Mouse (Mus musculus) small intestine, adult 2 months (tissue): ENCODE data around the gene Mrgbp. TPM values are rescaled to one million over a fixed set of nuclear protein-coding genes. Genes with fewer than 3 reads are reported as not detected.

Experiments used
- H3K27ac ChIP-seq: fragments of 200-500 bp; 2 replicates; pipeline ENCODE4 v1.5.1; 2012; ENCODE audit warnings: low read depth, low read length, control low read depth, inconsistent platforms; ENCODE audit not compliant: insufficient read depth
- H3K27me3 ChIP-seq: fragments of 200-500 bp; 2 replicates; pipeline ENCODE4 v1.6.1; 2012; ENCODE audit warnings: mild to moderate bottlenecking, moderate library complexity, low read length, inconsistent platforms; ENCODE audit not compliant: control insufficient read depth, insufficient read depth
- H3K36me3 ChIP-seq: fragments of 200-500 bp; 2 replicates; pipeline ENCODE4 v1.6.1; 2012; ENCODE audit warnings: mild to moderate bottlenecking, low read length, control low read depth, inconsistent platforms; ENCODE audit not compliant: control insufficient read depth, insufficient read depth
- H3K4me1 ChIP-seq: fragments of 200-500 bp; 2 replicates; pipeline ENCODE4 v1.6.1; 2012; ENCODE audit warnings: low read length, inconsistent platforms, mixed read lengths; ENCODE audit not compliant: control insufficient read depth, insufficient read depth, insufficient read length
- H3K4me3 ChIP-seq: fragments of 200-500 bp; 2 replicates; pipeline ENCODE4 v1.5.1; 2012; ENCODE audit warnings: low read depth, mild to moderate bottlenecking, control low read depth, inconsistent platforms, low read length, moderate library complexity
- CTCF ChIP-seq: fragments of 200-500 bp; IDR thresholded peaks from 2 replicates; pipeline ENCODE4 v1.5.1; 2012; ENCODE audit warnings: low read depth, mild to moderate bottlenecking, control low read depth, inconsistent platforms, low read length, moderate library complexity, mixed read lengths; ENCODE audit not compliant: insufficient replicate concordance, insufficient read length; ENCODE audit errors: extremely low read depth
- POLR2A ChIP-seq: fragments of 200-500 bp; IDR thresholded peaks from 2 replicates; pipeline ENCODE4 v1.6.1; 2012; ENCODE audit warnings: low read depth, mild to moderate bottlenecking, control low read depth, inconsistent platforms, low read length, moderate library complexity
- WGBS: fragments of 180-500 bp; shearing (Covaris S2); methylation state at CpG from one replicate; pipeline ENCODE4 v1.1.7; 2018; 5-methylcytosine and 5-hydroxymethylcytosine counted together
- polyA plus RNA-seq: library from polyadenylated mRNA; depleted of rRNA; stranded (reverse); fragments of >200 nt; gene quantifications from 2 replicates; pipeline ENCODE4 v1.2.3, GENCODE M21; 2012

Mrgbp gene
- polyA plus RNA-seq, 1 experiment, result 16.1 TPM

- Histone ChIP-seq H3K36me3 (no peaks in the 10 kb centered on the region), H3K4me1 (no peaks in the 10 kb centered on the region), H3K4me3 (no peak overlapping the region), H3K27me3 (peaks cover 10% of the 10 kb centered on the region), H3K27ac (no peak overlapping the region)
- TF ChIP-seq POLR2A (no peak), CTCF (peak; percentile 77; the same call in 1 of the 2 replicates)
- WGBS, result 33% methylated on average over 13 of the region's 13 CpGs
These were observed 14.7 kb upstream of the Mrgbp start for GRCm38 (mm10) chr2:180566240-180566913.

- no peak overlapping the region for H3K4me3 ChIP-seq
- H3K4me1 ChIP-seq, result no peaks in the 10 kb centered on the region
- no peaks in the 10 kb centered on the region for H3K36me3 ChIP-seq
- TF ChIP-seq POLR2A (no peak), CTCF (no peak)
- H3K27me3 ChIP-seq, result peaks cover 13% of the 10 kb centered on the region
- WGBS, result 9% methylated on average over 3 of the region's 3 CpGs
- no peak overlapping the region for H3K27ac ChIP-seq
These were observed 12.0 kb upstream of the Mrgbp start for GRCm38 (mm10) chr2:180569028-180569643.

- Histone ChIP-seq H3K27me3 (peaks cover 16% of the 10 kb centered on the region), H3K4me1 (peaks cover 2% of the 10 kb centered on the region; the same call in 1 of the 2 replicates), H3K27ac (no peak overlapping the region), H3K4me3 (no peak overlapping the region), H3K36me3 (no peaks in the 10 kb centered on the region)
- TF ChIP-seq CTCF (no peak), POLR2A (no peak)
- 26% methylated on average over 4 of the region's 4 CpGs for WGBS
These were observed 4.6 kb upstream of the Mrgbp start for GRCm38 (mm10) chr2:180576482-180576881.

GRCm38 (mm10) chr2:180578686-180579085 is 2.4 kb upstream of the Mrgbp start:
- Histone ChIP-seq H3K36me3 (no peaks in the 10 kb centered on the region), H3K4me1 (peaks cover 9% of the 10 kb centered on the region; the same call in 1 of the 2 replicates), H3K27ac (no peak overlapping the region), H3K4me3 (no peak overlapping the region), H3K27me3 (peaks cover 14% of the 10 kb centered on the region)
- 4% methylated on average over 3 of the region's 3 CpGs for WGBS
- TF ChIP-seq POLR2A (no peak), CTCF (peak; percentile 87; the same call in 1 of the 2 replicates)

- Histone ChIP-seq H3K27ac (no peak overlapping the region), H3K27me3 (peaks cover under 1% of the 10 kb centered on the region; the same call in 1 of the 2 replicates), H3K4me3 (peak overlapping the region; percentile 97), H3K36me3 (peaks cover 7% of the 10 kb centered on the region), H3K4me1 (peaks cover 17% of the 10 kb centered on the region; the same call in 1 of the 2 replicates)
- TF ChIP-seq CTCF (peak; percentile 97), POLR2A (0 out of 2 replicates have a peak, but pooled peaks have one; percentile 15)
- under 1% methylated on average over 57 of the region's 57 CpGs for WGBS
These were observed 1.5 kb downstream of the Mrgbp start for GRCm38 (mm10) chr2:180582481-180583153.

- Histone ChIP-seq H3K27ac (no peak overlapping the region), H3K27me3 (no peaks in the 10 kb centered on the region), H3K36me3 (peaks cover 7% of the 10 kb centered on the region), H3K4me1 (peaks cover 17% of the 10 kb centered on the region; the same call in 1 of the 2 replicates), H3K4me3 (peak overlapping the region; percentile 97)
- WGBS, result 7% methylated on average over 7 of the region's 7 CpGs
- TF ChIP-seq POLR2A, result no peak
- TF ChIP-seq CTCF, result no peak
These were observed 2.0 kb downstream of the Mrgbp start for GRCm38 (mm10) chr2:180583154-180583507.

- Histone ChIP-seq H3K4me3 (peak overlapping the region; percentile 70), H3K27me3 (no peaks in the 10 kb centered on the region), H3K27ac (no peak overlapping the region), H3K4me1 (peaks cover 15% of the 10 kb centered on the region; the same call in 1 of the 2 replicates), H3K36me3 (peaks cover 32% of the 10 kb centered on the region)
- 44% methylated on average over 6 of the region's 6 CpGs for WGBS
- no peak for TF ChIP-seq POLR2A
- no peak for TF ChIP-seq CTCF
These were observed 7.6 kb downstream of the Mrgbp start for GRCm38 (mm10) chr2:180588736-180589122.
